Mouse (Mus musculus) neural tube, embryonic 13.5 days (tissue): ENCODE measurements at regions not wholly inside any gene's neighbourhood (a gene's known extent, or its start where the extent isn't known, plus 50 kb on each side); places are given as distances from the start of the nearest gene placed in this dataset.
A peak's percentile ranks its signal among the peaks of the same experiment; 100 is the strongest.

Experiments used
- ATAC-seq: fragments of 200-750 bp; cut with Nextera tagmentation; 2 replicates; pipeline ENCODE4 v1.8.0; 2017; ENCODE audit warnings: low read depth, mild to moderate bottlenecking, moderate TSS enrichment, moderate library complexity
- H3K27ac ChIP-seq: fragments of 300-500 bp; sonication (generic); replicated peaks from 2 replicates; pipeline ENCODE4 v1.5.1; 2015; ENCODE audit warnings: moderate library complexity, mild to moderate bottlenecking, inconsistent platforms
- H3K27me3 ChIP-seq: fragments of 300-500 bp; sonication (generic); 2 replicates; pipeline ENCODE4 v1.6.1; 2015; ENCODE audit warnings: mild to moderate bottlenecking, inconsistent platforms
- H3K36me3 ChIP-seq: fragments of 300-500 bp; sonication (generic); 2 replicates; pipeline ENCODE4 v1.6.1; 2015; ENCODE audit warnings: mild to moderate bottlenecking, inconsistent platforms
- H3K4me1 ChIP-seq: fragments of 300-500 bp; sonication (generic); replicated peaks from 2 replicates; pipeline ENCODE4 v1.6.1; 2015; ENCODE audit warnings: inconsistent platforms
- H3K4me2 ChIP-seq: fragments of 300-500 bp; sonication (generic); 2 replicates; pipeline ENCODE4 v1.6.1; 2015; ENCODE audit warnings: inconsistent platforms, mild to moderate bottlenecking, moderate library complexity
- H3K4me3 ChIP-seq: fragments of 300-500 bp; sonication (generic); 2 replicates; pipeline ENCODE4 v1.5.1; 2015; ENCODE audit warnings: mild to moderate bottlenecking, inconsistent platforms
- H3K9ac ChIP-seq: fragments of 300-500 bp; sonication (generic); 2 replicates; pipeline ENCODE4 v1.6.1; 2015; ENCODE audit warnings: moderate library complexity, mild to moderate bottlenecking, inconsistent platforms
- H3K9me3 ChIP-seq: fragments of 300-500 bp; sonication (generic); 2 replicates; pipeline ENCODE4 v1.6.1; 2016; ENCODE audit warnings: inconsistent platforms
- WGBS: fragments of 180-500 bp; shearing (Covaris S2); methylation state at CpG from one replicate; pipeline ENCODE4 v1.1.7; 2015; 5-methylcytosine and 5-hydroxymethylcytosine counted together

- ATAC-seq, result no peak
- 76% methylated on average over 2 of the region's 2 CpGs for WGBS
Observed at GRCm38 (mm10) chr2:63472248-63472647, 288.2 kb upstream of the Kcnh7 start.

GRCm38 (mm10) chr2:63459112-63459511, 275.0 kb upstream of the Kcnh7 start:
- Histone ChIP-seq H3K4me1 (no peaks in the 10 kb centered on the region; the same call in 1 of the 2 replicates), H3K9ac (no peak overlapping the region), H3K27me3 (no peaks in the 10 kb centered on the region), H3K9me3 (no peaks in the 10 kb centered on the region), H3K4me3 (no peak overlapping the region), H3K4me2 (no peak overlapping the region), H3K36me3 (no peaks in the 10 kb centered on the region), H3K27ac (no peak overlapping the region)
- no peak for ATAC-seq
- WGBS, result 82% methylated on average over 2 of the region's 2 CpGs

More at GRCm38 (mm10) chr2:63472248-63472647, 288.2 kb upstream of the Kcnh7 start:
- no peak overlapping the region for H3K27ac ChIP-seq
- no peaks in the 10 kb centered on the region for H3K9me3 ChIP-seq
- no peaks in the 10 kb centered on the region for H3K4me1 ChIP-seq
- no peak overlapping the region for H3K9ac ChIP-seq
- H3K27me3 ChIP-seq, result no peaks in the 10 kb centered on the region
- H3K4me2 ChIP-seq, result no peak overlapping the region
- no peak overlapping the region for H3K4me3 ChIP-seq
- no peaks in the 10 kb centered on the region for H3K36me3 ChIP-seq

- Histone ChIP-seq H3K4me1 (no peaks in the 10 kb centered on the region; the same call in 1 of the 2 replicates), H3K9ac (no peak overlapping the region), H3K4me2 (no peak overlapping the region), H3K36me3 (no peaks in the 10 kb centered on the region), H3K4me3 (no peak overlapping the region), H3K27ac (no peak overlapping the region), H3K27me3 (no peaks in the 10 kb centered on the region), H3K9me3 (no peaks in the 10 kb centered on the region)
- WGBS, result 60% methylated on average over 10 of the region's 10 CpGs
- peak; percentile 91 for ATAC-seq
Observed at GRCm38 (mm10) chr2:63454263-63455011, 270.4 kb upstream of the Kcnh7 start.

GRCm38 (mm10) chr2:63452891-63453290, 268.8 kb upstream of the Kcnh7 start:
- no peak for ATAC-seq
- no peaks in the 10 kb centered on the region for H3K36me3 ChIP-seq
- H3K4me1 ChIP-seq, result no peaks in the 10 kb centered on the region; the same call in 1 of the 2 replicates
- WGBS, result 68% methylated on average over 1 of the region's 1 CpGs
- H3K9me3 ChIP-seq, result no peaks in the 10 kb centered on the region
- no peak overlapping the region for H3K9ac ChIP-seq
- H3K4me3 ChIP-seq, result no peak overlapping the region
- no peak overlapping the region for H3K4me2 ChIP-seq
- no peak overlapping the region for H3K27ac ChIP-seq
- no peaks in the 10 kb centered on the region for H3K27me3 ChIP-seq

- no peak for ATAC-seq
- no peak overlapping the region for H3K9ac ChIP-seq
- no peak overlapping the region for H3K27ac ChIP-seq
- H3K9me3 ChIP-seq, result no peaks in the 10 kb centered on the region
- 86% methylated on average over 1 of the region's 1 CpGs for WGBS
- no peaks in the 10 kb centered on the region; the same call in 1 of the 2 replicates for H3K4me1 ChIP-seq
- H3K36me3 ChIP-seq, result no peaks in the 10 kb centered on the region
- H3K4me2 ChIP-seq, result no peak overlapping the region
- no peaks in the 10 kb centered on the region for H3K27me3 ChIP-seq
- no peak overlapping the region for H3K4me3 ChIP-seq
Observed at GRCm38 (mm10) chr2:63452164-63452563, 268.1 kb upstream of the Kcnh7 start.

GRCm38 (mm10) chr2:63434327-63434726, 250.2 kb upstream of the Kcnh7 start:
- Histone ChIP-seq H3K36me3 (no peaks in the 10 kb centered on the region), H3K9ac (no peak overlapping the region), H3K27me3 (no peaks in the 10 kb centered on the region), H3K4me3 (no peak overlapping the region), H3K4me2 (no peak overlapping the region), H3K4me1 (no peaks in the 10 kb centered on the region), H3K9me3 (no peaks in the 10 kb centered on the region), H3K27ac (no peak overlapping the region)
- ATAC-seq, result no peak

GRCm38 (mm10) chr2:63405405-63405804, 221.3 kb upstream of the Kcnh7 start:
- Histone ChIP-seq H3K27ac (no peak overlapping the region), H3K4me1 (no peaks in the 10 kb centered on the region), H3K9me3 (no peaks in the 10 kb centered on the region), H3K9ac (no peak overlapping the region), H3K36me3 (no peaks in the 10 kb centered on the region), H3K4me3 (no peak overlapping the region), H3K27me3 (no peaks in the 10 kb centered on the region), H3K4me2 (no peak overlapping the region)
- WGBS, result 71% methylated on average over 1 of the region's 1 CpGs
- ATAC-seq, result peak; percentile 61; the same call in 1 of the 2 replicates
